Mouse (Mus musculus): Measurements from ENCODE around the gene Pik3r4. TPM values are rescaled to one million over a fixed set of nuclear protein-coding genes. Genes with fewer than 3 reads are reported as not detected.
"Not testable (repeated sequence)": the region's sequence is repeated elsewhere in the genome, so short reads cannot be mapped to it uniquely, and the experiment has no call there.

Pik3r4 gene
- polyA plus RNA-seq, 1 experiment from 2014 or later = 10.4 TPM

- not testable (repeated sequence) for H3K4me2 ChIP-seq (replicated peaks; ENCODE audit: low read depth); H3K9me3 ChIP-seq (ENCODE audit: control insufficient read depth, low read length); H3K27me3 ChIP-seq (ENCODE audit: control insufficient read depth, insufficient read depth, low read length); H3K4me1 ChIP-seq (replicated peaks; ENCODE audit: control insufficient read depth, insufficient read depth); H3K4me3 ChIP-seq (ENCODE audit: low read depth, low read length); H3K9ac ChIP-seq (ENCODE audit: low read length); ATAC-seq (ENCODE audit: low FRiP score, low TSS enrichment); H3K36me3 ChIP-seq (ENCODE audit: control insufficient read depth, insufficient read depth, low read length); H3K27ac ChIP-seq (replicated peaks)
- TF ChIP-seq CTCF (IDR thresholded peaks at IDR 0.05; ENCODE audit: low read depth) = peak; percentile 88
- DNase-seq (ENCODE audit: low spot score) = peak; percentile 67
These were observed 25.5 kb upstream of the Pik3r4 start for GRCm38 (mm10) chr9:105617274-105617673.

- ATAC-seq (ENCODE audit: low FRiP score, low TSS enrichment) (no peak), DNase-seq (ENCODE audit: low spot score) (no peak)
- Histone ChIP-seq H3K4me3 (ENCODE audit: low read depth, low read length) (no peak overlapping the region), H3K27me3 (ENCODE audit: control insufficient read depth, insufficient read depth, low read length) (no peaks in the 10 kb centered on the region), H3K9ac (ENCODE audit: low read length) (no peak overlapping the region), H3K36me3 (ENCODE audit: control insufficient read depth, insufficient read depth, low read length) (no peaks in the 10 kb centered on the region), H3K27ac (replicated peaks) (no peak overlapping the region), H3K4me1 (replicated peaks; ENCODE audit: control insufficient read depth, insufficient read depth) (no peaks in the 10 kb centered on the region), H3K9me3 (ENCODE audit: control insufficient read depth, low read length) (no peaks in the 10 kb centered on the region), H3K4me2 (replicated peaks; ENCODE audit: low read depth) (no peak overlapping the region)
- no peak for TF ChIP-seq CTCF (IDR thresholded peaks at IDR 0.05; ENCODE audit: low read depth)
- no peak for TF ChIP-seq EP300 (optimal IDR thresholded peaks at IDR 0.05)
- 75% methylated on average over 2 of the region's 2 CpGs for WGBS
These were observed 8.8 kb upstream of the Pik3r4 start for GRCm38 (mm10) chr9:105633961-105634360.

GRCm38 (mm10) chr9:105641377-105641776, 1.4 kb upstream of the Pik3r4 start:
- H3K4me2 ChIP-seq (replicated peaks; ENCODE audit: low read depth); DNase-seq (ENCODE audit: low spot score); H3K27me3 ChIP-seq (ENCODE audit: control insufficient read depth, insufficient read depth, low read length); H3K9me3 ChIP-seq (ENCODE audit: control insufficient read depth, low read length); H3K9ac ChIP-seq (ENCODE audit: low read length); H3K36me3 ChIP-seq (ENCODE audit: control insufficient read depth, insufficient read depth, low read length); ATAC-seq (ENCODE audit: low FRiP score, low TSS enrichment); H3K4me1 ChIP-seq (replicated peaks; ENCODE audit: control insufficient read depth, insufficient read depth); H3K27ac ChIP-seq (replicated peaks); H3K4me3 ChIP-seq (ENCODE audit: low read depth, low read length): not testable (repeated sequence)
- WGBS = 68% methylated on average over 6 of the region's 6 CpGs

- TF ChIP-seq CTCF (IDR thresholded peaks at IDR 0.05; ENCODE audit: low read depth) (no peak), EP300 (optimal IDR thresholded peaks at IDR 0.05) (no peak)
- H3K4me1 ChIP-seq (replicated peaks; ENCODE audit: control insufficient read depth, insufficient read depth) = no peaks in the 10 kb centered on the region
- no peak overlapping the region for H3K4me2 ChIP-seq (replicated peaks; ENCODE audit: low read depth)
- no peak overlapping the region for H3K27ac ChIP-seq (replicated peaks)
- H3K36me3 ChIP-seq (ENCODE audit: control insufficient read depth, insufficient read depth, low read length) = peaks cover 5% of the 10 kb centered on the region
- WGBS = 63% methylated on average over 2 of the region's 2 CpGs
- no peak overlapping the region for H3K4me3 ChIP-seq (ENCODE audit: low read depth, low read length)
- H3K9ac ChIP-seq (ENCODE audit: low read length) = no peak overlapping the region
- DNase-seq (ENCODE audit: low spot score) = no peak
- H3K27me3 ChIP-seq (ENCODE audit: control insufficient read depth, insufficient read depth, low read length) = no peaks in the 10 kb centered on the region
- ATAC-seq (ENCODE audit: low FRiP score, low TSS enrichment) = no peak
- H3K9me3 ChIP-seq (ENCODE audit: control insufficient read depth, low read length) = no peaks in the 10 kb centered on the region
These were observed 13.4 kb downstream of the Pik3r4 start for GRCm38 (mm10) chr9:105656189-105656588.

GRCm38 (mm10) chr9:105658216-105658615, 15.4 kb downstream of the Pik3r4 start:
- H3K4me1 ChIP-seq (replicated peaks; ENCODE audit: control insufficient read depth, insufficient read depth) = no peaks in the 10 kb centered on the region
- no peaks in the 10 kb centered on the region for H3K27me3 ChIP-seq (ENCODE audit: control insufficient read depth, insufficient read depth, low read length)
- peaks cover 12% of the 10 kb centered on the region for H3K36me3 ChIP-seq (ENCODE audit: control insufficient read depth, insufficient read depth, low read length)
- H3K9me3 ChIP-seq (ENCODE audit: control insufficient read depth, low read length) = no peaks in the 10 kb centered on the region
- no peak overlapping the region for H3K9ac ChIP-seq (ENCODE audit: low read length)
- DNase-seq (ENCODE audit: low spot score) (no peak), ATAC-seq (ENCODE audit: low FRiP score, low TSS enrichment) (no peak)
- no peak overlapping the region for H3K27ac ChIP-seq (replicated peaks)
- H3K4me2 ChIP-seq (replicated peaks; ENCODE audit: low read depth) = no peak overlapping the region
- H3K4me3 ChIP-seq (ENCODE audit: low read depth, low read length) = no peak overlapping the region
- 94% methylated on average over 12 of the region's 12 CpGs for WGBS
- TF ChIP-seq EP300 (optimal IDR thresholded peaks at IDR 0.05) (no peak), CTCF (IDR thresholded peaks at IDR 0.05; ENCODE audit: low read depth) (no peak)

GRCm38 (mm10) chr9:105659877-105660276, 17.1 kb downstream of the Pik3r4 start:
- Histone ChIP-seq H3K27ac (replicated peaks) (no peak overlapping the region), H3K9me3 (ENCODE audit: control insufficient read depth, low read length) (no peaks in the 10 kb centered on the region), H3K27me3 (ENCODE audit: control insufficient read depth, insufficient read depth, low read length) (no peaks in the 10 kb centered on the region), H3K36me3 (ENCODE audit: control insufficient read depth, insufficient read depth, low read length) (peaks cover 14% of the 10 kb centered on the region), H3K4me2 (replicated peaks; ENCODE audit: low read depth) (no peak overlapping the region), H3K9ac (ENCODE audit: low read length) (no peak overlapping the region), H3K4me1 (replicated peaks; ENCODE audit: control insufficient read depth, insufficient read depth) (no peaks in the 10 kb centered on the region), H3K4me3 (ENCODE audit: low read depth, low read length) (no peak overlapping the region)
- no peak for TF ChIP-seq CTCF (IDR thresholded peaks at IDR 0.05; ENCODE audit: low read depth)
- no peak for TF ChIP-seq EP300 (optimal IDR thresholded peaks at IDR 0.05)
- ATAC-seq (ENCODE audit: low FRiP score, low TSS enrichment) = no peak
- WGBS = 96% methylated on average over 6 of the region's 6 CpGs
- DNase-seq (ENCODE audit: low spot score) = no peak

Measured in stomach, postnatal 0 days (tissue).